Mouse (Mus musculus): Measurements from ENCODE around the gene Plppr1.

GRCm38 (mm10) chr4:49109989-49110388 is 50.9 kb downstream of the Plppr1 start:
- TF ChIP-seq MAX (IDR thresholded peaks at IDR 0.05; ENCODE audit: low read length) (no peak), CTCF (conservative IDR thresholded peaks at IDR 0.05 in 1 of 2, IDR thresholded peaks at IDR 0.05 in 1 of 2; ENCODE audit: low read depth in 2 of 2, low read length in 2 of 2) (no peak), ELF1 (IDR thresholded peaks at IDR 0.05; ENCODE audit: low read depth, low read length) (no peak), EP300 (IDR thresholded peaks at IDR 0.05; ENCODE audit: low read length) (no peak), UBTF (IDR thresholded peaks at IDR 0.05; ENCODE audit: low read depth, low read length) (no peak), HCFC1 (IDR thresholded peaks at IDR 0.05; ENCODE audit: low read depth, low read length) (no peak), TBP (conservative IDR thresholded peaks at IDR 0.05; ENCODE audit: low read depth, low read length) (no peak), POLR2A (IDR thresholded peaks at IDR 0.05; ENCODE audit: low read depth, low read length) (no peak), TCF12 (IDR thresholded peaks at IDR 0.05; ENCODE audit: low read depth, low read length) (no peak)
